Mouse (Mus musculus) thymus, adult 18-20 months (tissue): ENCODE measurements around the gene Epb41l5.

Experiments
- DNase-seq, 2 experiments: peaks; one replicate each; pipeline ENCODE4 v3.0.0; 2022; ENCODE audit warnings: mixed read lengths in 2 of 2

Gene Epb41l5

DNA sequence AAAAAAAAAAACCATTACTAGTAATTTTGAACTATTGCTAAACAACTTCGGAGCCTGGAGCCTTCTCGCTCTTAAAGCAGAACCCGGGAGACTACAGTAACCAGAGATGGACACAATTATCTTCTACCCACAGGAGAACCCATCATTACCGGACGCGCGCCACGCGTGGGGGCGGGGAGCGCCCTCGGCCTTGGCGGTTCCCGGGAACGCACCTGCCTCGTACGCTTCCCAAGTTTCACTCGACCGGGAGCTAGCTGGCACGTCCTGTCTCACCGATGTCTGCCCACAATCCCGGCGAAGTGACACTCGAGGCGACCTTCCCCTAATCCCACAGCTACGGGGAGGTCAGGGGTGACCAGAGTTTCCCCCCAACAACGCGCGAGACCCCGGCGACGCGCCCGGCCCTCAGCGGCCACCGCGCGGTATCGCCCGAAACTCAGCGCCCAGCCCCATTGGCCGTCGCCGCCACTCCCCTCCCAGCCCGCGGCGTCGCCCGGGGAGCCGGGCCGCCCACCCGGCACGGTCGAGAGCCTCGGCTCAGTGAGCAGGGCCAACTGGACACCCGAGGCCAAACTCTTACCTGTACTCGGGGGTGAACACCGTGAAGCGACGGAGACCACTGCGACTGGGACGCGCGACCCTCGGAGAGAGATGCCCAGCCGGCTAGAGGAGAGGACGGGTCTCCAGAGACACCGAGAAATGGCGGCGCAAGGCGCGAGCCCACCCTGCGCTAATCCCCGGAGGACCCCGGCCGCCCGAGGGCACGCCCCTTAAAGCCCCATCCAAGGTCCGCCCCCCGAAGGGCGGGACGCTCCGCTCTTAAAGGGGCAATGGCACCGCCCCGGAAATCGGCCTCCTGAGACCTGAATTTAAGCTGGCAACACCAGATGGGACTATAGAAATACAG is at the start of gene Epb41l5:
Epb41l5 (minus strand) TSS at position 796 of the 907 bp plus-strand sequence.
- peak; percentile 57 to 64 for DNase-seq

DNA sequence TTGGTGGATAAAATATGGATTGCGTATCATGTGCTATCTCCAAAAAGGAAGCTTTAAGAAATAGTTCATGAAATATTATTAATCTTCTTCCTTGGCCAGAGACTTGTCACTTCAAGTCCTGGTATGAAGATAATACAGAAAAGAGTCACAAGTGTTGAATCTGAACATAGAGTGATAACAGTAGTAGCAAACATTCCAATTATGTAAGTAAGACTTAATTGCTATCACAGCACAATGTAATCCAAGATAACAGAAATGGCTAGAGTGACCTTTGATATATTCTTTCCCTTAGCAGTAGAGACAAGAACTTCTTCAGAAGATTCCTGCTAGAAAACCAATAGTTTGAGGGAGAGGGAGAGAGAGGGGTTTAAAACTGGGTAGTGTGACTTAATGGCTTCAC is 48.1 kb upstream of the Epb41l5 start:
- DNase-seq = no peak

DNA sequence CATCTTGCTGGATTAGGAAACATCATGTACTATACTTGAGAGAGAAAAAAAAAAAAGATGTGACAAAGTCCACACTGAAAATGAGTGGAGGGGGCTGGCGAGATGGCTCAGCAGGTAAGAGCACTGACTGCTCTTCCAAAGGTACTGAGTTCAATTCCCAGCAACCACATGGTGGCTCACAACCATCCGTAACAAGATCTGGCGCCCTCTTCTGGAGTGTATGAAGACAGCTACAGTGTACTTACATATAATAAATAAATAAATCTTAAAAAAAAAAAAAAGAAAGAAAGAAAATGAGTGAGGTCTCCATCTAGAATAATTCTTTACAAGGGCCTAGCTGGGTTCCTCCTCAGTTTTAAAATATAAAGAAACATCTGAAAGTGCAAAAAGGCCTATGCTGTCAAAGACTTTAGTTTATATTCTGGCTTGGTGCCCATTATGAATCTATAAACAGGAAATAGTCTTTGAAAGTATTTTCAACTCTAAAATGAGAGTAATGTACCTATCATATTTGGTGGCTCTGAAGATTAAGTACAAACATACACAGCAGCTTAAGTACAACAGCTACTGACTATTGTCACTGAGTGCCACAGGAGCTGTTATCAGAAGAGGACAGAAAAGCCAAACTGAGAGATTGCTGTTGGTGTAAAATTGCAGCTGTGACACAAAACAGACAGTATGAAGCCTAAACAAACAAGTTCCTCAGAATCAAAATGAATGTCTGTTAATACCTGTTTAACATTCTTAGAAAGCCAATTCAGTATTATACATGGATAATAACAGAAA is 37.2 kb upstream of the Epb41l5 start:
- no peak for DNase-seq

DNA sequence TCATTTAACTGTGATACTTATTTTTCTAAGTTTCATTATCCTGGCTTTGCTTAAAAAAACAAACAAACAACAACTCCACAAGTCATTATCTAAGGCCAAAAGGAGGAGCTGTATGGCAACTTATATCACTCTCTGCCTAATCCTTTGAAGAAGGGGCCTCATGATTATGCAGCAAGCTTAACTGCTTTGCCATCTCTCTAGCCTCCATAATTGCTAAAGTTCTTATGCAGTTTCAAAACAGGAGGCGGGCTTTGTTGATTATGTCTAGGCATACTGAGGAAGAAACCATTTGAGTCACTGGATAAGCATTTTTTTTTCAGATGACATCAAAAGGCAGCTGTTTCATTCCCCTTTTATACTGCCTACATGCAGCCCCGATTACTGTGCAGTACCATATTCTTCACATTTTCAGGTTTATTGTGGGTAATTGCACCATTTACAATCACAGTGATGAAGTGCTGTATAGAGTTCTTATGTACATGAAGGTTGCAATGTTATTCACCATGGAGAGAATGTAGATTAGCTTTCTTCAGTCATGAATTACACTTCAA is 32.9 kb upstream of the Epb41l5 start:
- DNase-seq = no peak

DNA sequence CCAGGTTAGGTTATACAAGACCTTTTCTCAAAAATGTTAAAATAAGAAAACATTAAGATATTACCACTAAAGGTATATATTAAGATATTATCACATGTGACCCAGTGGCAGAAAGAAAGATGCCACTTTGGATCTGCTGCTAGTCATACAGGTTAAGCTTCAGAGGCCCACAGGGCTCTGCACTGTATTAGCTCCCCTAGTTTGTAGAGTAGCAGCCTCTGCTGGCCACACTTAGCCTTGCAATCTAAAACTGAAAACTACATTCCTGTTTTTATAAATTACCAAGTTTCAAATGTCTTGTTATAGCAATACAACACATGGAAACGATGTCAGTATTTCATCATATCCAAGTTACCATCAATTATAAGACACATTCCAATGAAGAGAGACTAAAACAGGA is 26.2 kb upstream of the Epb41l5 start:
- DNase-seq = no peak

DNA sequence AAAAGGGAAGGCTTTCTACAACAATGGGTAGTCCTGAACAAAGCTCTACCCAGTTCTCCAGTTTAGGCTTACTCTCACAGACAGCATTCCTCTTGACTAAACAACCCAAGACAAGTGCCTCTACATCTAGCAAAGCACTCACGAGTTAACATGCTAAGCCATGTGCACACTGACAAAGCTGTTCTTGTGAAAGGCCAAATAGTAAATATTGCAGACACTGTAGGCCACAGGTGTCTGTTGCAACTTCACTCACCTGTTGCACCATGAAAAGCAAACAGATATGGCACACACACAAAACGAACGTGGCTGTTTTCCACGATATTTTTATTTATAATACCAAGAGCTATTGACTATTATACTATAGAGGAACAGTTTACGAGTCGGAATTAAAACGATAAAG is 18.1 kb upstream of the Epb41l5 start:
- DNase-seq = no peak

DNA sequence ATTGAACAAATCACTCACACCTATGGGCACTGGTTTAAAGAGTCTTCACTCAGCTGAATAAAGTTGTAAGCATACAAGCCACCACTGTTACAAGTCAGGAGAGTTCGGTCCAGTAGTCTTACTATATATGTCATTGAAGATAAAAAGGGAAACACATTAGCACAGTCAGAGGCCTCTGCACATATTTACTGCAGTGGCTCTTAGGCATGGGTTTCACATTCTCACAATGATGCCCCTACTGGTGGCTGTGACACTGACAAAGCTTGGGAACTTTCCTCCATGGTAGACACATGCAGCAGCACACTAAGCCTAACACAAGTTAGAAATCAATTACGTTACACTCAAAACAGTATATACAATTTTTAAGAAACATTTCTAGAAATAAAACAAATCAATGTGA is 5.5 kb upstream of the Epb41l5 start:
- no peak for DNase-seq

DNA sequence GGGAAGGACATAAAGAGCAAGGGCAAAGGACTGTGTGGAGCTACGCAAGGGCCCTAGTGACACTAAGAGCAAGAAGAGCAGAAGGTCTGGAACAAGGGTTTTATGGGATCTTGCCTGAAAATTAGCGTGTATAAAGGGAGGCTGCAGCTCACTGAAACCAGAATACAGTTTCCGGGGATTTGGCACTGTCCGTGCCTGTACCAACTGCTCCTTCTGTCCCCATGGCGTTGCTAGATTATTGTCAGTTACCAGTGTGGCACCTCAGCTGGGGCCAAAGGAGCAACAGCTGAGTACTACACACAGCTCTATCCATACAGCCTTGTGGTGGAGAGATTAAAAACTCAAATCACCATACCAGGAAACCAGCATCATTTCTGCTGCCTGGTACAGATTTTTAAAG is 1.6 kb upstream of the Epb41l5 start:
- DNase-seq = no peak

DNA sequence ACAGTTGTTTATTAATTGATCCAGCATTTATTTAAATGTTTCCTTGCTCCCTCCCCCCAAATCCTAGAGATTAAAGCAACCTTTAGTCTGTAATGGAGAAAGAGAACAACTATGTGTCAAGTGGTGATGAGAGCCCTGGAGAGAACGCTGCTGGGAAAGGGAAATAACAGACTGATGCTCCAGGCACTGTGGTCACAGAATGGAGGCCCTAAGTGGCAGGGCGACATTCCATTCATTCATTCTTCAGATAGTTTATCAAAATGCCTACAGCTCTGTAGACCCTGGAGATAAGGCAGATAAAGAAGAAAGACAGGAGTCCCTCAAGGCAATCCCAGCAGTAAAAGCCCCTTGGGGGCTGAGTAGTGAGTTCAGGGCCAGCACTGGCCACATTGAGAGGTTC is 827 bp upstream of the Epb41l5 start:
- no peak for DNase-seq

DNA sequence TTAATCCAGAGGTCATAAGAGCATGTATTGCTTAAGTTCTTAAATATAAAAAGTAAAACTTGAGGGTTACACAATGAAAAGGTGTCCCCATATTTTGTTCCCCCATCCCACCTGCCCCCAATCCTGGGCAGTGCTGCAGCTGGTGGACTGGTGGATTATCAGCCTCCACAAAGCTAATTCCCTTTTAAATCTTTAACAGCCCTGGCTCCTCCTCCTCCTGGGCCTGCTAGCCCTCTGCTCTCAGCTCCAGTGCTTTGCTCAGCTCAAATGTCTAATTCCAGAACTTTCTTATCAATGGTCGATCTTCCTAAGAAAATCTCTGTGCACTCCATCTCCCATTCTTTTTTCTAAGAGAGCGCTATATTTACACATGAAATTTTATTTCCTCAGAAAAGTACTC is 2.4 kb downstream of the Epb41l5 start:
- DNase-seq = no peak

DNA sequence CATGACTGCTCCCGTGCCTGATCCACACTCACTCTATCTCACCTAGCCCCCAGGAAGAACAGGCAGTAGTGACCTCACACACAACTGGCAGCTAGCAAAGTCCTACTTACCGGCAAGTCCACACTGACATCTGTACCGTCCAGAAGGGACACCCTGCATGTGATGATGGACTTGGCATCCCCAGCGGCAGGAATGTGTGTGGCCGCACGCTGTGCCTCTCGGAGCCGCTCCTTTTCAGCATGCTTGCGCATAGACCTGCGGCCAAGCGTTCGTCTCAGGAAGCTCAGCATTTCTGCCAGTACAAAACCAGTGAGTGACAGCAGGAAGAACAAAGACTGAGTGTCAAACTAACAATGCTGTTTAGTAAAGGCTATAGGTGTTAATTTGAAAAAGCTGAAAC is 6.4 kb downstream of the Epb41l5 start:
- DNase-seq = no peak

DNA sequence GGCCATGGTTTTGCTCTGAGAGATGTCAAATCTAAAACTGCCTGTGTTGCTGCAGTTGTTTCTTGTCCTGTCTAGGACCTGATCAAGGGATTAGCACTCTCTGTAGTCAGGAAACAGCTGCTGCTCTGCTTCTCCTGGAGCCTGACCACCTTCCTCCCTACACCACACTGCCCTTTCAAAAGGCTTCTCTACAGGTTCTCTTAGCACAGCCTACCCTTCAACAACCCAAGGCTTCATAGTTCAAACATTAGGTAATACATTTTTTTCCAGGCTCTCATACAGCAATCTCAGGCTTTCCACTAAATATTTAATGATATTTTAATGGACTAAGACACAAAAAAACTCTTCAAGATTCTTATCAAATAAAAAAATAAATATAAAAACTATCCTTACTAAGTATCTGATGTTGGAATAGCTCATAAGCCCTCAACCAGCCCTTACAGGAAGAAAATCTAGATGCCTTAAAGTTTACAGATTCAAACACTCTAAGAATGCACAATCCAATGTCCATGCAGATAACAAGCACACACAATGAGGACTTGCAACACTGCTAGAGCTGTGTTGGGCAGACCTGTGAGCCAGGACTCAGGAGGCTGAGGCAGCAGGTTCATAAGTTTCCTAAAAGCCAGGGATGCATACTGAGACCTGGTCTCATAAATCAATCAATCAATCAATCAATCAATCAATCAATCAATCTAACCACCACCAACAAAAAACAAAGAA is 7.5 kb downstream of the Epb41l5 start:
- no peak for DNase-seq

DNA sequence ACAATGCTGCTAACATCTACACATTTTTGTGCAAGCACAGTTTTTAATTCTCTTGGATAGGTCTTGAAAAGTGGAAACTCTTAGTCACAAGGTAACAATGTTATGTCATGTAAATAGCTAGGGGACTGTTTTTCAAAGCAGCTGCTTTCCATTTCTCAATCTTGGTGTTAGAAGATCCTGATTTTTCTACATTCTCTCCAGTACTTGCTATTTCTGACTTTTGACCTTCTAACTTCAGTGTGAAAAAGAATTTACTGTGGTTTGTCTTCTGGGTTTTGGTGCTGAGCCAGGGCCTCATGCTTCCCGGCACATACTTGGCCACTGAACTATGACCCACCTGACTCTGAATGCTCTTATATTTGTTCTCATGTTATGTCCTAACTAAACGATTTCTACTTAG is 8.8 kb downstream of the Epb41l5 start:
- DNase-seq = no peak

DNA sequence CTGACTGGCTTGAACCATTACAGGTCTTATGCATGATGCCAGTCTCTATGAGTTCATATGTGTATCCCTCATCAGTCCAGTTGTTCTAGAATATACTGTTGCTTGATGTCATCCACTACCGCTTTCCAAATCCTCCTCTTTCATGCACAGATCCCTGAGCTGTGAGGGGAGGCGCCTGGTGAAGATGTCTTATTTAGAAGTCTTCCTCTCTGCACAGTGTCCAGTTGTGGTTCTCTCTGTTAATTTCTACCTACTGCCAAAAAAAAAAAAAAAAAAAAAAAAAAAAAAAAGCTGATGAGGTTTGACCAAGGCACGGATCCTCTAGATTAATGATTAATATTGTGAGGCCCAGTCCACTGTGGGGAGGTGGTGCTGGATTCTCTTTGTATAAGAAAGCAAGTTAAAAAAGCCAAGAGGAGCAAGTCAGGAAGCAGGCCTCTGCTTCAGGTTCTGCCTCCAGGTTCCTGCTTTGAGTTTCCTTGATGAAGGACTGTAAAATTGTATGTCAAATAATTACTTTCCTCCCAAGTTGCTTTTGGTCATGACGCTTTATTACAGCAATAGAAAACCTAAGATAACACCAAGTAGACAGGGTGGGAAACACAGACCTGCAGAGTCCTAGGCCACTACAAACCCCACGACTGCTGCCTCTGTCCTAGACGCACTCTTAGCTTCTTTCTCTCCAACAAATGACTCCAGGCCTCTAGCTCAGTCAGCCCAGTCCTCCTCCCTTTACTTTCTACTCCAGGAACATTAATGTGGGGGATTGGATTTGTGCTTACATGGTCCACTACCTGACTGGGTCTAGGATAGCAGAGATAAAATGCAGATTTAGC is 11.4 kb downstream of the Epb41l5 start:
- no peak for DNase-seq

DNA sequence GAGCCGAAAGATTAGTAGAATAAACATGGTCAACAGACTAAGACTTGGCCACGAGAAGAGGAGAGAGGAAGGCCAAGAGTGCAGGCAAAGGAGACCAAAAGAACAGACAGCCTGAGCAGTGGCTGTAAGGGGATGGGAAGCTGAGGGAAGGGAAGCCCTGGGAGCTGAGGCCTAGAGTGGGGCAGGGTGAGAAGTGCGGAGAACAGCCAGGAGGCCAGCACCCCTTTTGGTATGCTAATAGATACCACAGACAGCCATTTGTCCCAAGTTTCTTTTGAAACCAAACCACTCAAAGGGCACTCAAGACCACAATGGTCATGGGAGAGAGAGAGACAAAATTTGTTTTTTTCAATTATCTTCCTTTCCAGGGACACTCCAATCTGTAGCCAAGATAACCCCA is 14.1 kb downstream of the Epb41l5 start:
- no peak for DNase-seq

DNA sequence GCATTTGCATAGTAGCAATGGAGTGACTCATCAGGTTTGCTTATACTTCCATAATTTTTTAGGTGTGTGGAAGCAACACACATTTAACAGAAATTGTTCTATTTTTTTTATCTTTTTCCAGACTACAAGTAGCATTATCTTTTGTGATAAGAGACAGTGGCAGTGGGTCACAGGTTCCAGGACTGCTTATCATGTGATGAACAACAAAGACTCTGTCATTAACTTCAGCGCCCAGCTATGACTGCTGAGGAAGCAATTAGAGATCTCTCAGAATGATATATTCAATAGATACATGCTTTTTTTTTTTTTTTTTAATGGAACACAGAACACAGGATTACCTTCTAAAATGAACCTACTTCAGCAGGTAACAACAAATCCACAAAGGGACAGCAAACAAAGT is 18.4 kb downstream of the Epb41l5 start:
- no peak for DNase-seq

DNA sequence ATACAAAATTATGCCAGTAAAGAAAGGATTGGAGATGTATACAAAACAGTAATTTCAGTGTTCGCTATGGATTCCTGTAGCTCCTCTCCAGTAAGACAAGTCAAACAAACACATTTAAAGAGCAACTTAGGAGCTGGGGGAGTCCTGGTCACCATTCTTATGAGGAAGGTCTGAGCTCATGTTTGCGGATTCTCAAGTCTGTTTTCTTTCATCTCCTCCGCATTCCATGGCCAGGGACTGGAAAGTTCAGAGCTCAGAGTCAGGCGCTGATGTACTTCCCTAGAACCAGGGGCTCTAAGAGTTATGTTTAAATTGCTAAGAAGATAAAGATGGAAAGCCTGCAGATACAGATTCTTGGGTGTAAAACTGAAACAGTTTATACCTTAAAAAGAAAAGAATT is 22.0 kb downstream of the Epb41l5 start:
- no peak for DNase-seq

DNA sequence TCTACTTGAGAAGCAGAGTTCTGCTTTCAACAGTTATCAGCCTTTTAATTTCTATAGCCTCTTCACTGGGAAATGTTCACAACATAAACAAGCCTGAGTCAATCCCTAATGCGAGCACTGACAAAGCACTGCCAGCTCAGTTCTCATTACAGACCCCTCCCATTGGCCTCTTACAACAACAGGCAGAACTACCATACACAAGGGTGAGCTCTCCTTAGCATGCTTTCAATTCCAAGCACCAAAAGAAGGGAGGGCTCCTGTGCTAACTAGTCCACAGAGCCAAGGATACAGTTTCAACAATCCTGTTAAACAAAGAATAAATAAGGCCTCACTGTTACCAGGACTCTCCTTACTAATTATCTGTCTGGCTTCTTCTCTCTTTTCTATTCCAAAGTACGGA is 24.4 kb downstream of the Epb41l5 start:
- DNase-seq = no peak

DNA sequence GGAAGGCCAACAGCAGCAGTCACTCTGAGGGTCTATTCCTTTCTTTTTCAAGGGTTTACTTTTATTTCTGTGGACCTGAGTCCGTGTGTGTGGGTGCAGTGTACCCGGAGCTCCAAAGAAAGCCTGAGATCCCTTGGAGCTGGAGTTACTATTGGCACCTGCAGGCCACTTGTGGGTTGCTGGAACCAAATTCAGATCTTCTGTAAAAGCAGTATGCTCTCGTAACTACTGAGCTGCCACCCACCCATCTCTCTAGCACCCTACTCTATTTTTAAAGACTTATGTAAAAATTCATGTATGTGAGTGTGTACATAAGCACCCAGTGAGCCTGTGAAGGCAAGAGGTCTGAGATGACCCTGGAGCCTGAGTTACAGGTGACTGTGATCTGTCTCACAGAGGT is 43.4 kb downstream of the Epb41l5 start:
- no peak for DNase-seq

DNA sequence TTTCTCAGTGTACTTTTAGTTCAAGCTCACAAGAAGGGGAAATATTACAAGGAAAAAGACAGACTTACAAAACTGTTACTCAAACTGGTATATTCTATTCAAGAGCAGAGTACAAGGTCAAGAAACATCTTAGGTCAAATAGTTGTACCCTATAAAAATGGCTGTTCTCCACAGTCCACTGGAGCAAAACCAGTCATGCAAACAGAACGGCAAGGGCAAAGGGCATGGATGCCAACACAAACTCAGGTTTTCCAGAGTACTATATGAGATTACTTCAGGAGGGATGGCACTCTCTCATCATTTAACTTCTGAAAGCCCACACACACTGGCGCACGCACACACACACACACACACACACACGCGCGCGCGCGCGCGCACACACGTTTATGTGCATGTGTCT is 46.4 kb downstream of the Epb41l5 start:
- no peak for DNase-seq

DNA sequence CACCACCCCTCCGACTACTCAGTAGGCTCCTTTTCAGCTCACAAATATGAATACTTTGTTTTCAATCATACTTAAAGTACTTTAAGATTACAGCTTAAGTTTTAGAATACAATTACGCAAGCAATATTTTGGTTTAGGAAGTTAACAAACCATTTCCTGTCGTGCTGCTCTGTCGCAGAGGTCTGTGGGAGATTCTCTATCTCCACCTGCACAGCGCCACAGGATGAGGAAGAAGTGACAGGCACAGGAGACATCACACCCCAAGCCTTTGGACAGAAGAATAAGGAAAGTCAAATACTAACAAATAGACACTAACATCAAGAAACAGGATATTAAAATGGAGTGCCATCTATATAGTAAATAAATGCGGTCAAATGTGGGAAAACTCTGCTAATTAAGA is 49.9 kb downstream of the Epb41l5 start:
- DNase-seq = no peak

DNA sequence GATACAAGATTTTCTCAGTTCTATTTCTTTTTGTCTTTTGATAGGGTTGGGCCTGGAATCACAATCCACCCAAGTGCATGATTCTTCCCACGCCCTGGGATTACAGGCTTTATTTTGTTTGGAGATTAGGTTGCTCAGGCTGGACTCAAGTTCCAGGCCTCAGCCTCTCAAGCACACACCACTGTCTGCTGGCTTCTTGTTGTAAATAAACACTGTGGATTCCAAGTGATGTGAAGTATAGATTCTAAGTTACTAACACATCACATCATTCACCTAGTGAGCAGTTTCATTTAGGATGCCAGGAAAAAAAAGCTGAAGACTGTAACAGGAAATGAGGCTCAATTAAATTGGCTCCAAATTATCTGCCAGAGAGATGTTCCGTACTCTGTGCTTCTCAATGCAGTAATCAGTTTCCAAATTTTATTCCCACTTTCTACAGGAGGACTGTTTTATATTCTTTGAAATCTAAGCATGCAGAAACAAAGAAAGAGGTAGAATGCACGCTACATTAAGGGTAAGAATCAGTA is 51.8 kb downstream of the Epb41l5 start:
- DNase-seq = no peak
